Comparison of ENCODE assay signal across 18 mouse cellular contexts in the genomic region with DNA sequence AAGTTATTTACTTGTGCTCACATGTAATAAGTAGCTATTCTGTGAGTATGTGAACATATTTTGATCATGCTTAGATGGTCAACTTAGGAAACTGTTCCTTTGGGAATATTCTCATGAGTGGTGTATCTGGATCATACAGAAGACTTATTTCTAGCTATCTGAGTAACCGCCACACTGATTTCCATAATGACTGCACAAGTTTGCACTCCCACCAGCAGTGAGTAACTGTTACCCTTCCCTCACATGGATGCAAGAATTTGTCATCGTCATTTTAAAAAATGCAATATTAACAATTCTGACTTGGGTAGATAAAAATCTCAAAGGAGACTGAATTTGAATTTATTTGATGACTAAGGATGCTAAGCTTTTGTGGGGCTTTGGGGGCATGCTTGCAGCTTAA.
A peak's percentile ranks its signal among the peaks of the same experiment; 100 is the strongest.
DNase-seq lines count a peak whose midpoint lies in the region; ATAC-seq lines count a peak whose summit lies in the region.
"Had no signal": no experiment of that assay in that cellular context is flagged by ENCODE, and none has a peak within 500 bp of the region (broad histone marks: within the 10 kb centered on the region; RNA-seq: fewer than 3 reads in every experiment).

No protein-coding gene starts in this region.

- ATAC-seq in frontal cortex, adult (ENCODE audit: low TSS enrichment): peak; percentile 99
- ATAC-seq: CD4-positive, CD25-positive, alpha-beta regulatory T cell, adult 4 months; forebrain, embryonic 15.5 days; forebrain, postnatal 0 days had no signal

- no peak for DNase-seq in frontal cortex, postnatal 14 days (ENCODE audit: low spot score in 2 of 2)
- peak; percentile 15 to 20 for DNase-seq in right cerebral cortex, adult 2 months (ENCODE audit: low spot score in 2 of 2)
- DNase-seq in right cerebral cortex, postnatal 36 days (ENCODE audit: low spot score in 2 of 2): no peak
- peak; percentile 23 for DNase-seq in telencephalon, adult 2 months (ENCODE audit: low read depth, low spot score)
- DNase-seq in lung, postnatal 25 days (ENCODE audit: low spot score): no peak
- DNase-seq: adrenal gland, adult 2 months; adrenal gland, postnatal 10 days; adrenal gland, postnatal 25 days; B cell, adult 2 months; cerebellum, adult 11-12 months; cerebellum, adult 2 months; cerebellum, adult 9-10 months; cerebellum, postnatal 10 days; cerebellum, postnatal 25 days; forebrain, postnatal 0 days had no signal

Comparison
In these comparisons a context has a peak if more than half of its experiments do, and no peak if none do; other contexts are left out.
1. DNase-seq: peak in right cerebral cortex, adult 2 months (2 of 2) and telencephalon, adult 2 months (single experiment); none in frontal cortex, postnatal 14 days (0 of 2), right cerebral cortex, postnatal 36 days (0 of 2) and lung, postnatal 25 days (single experiment).